Mouse (Mus musculus): Measurements from ENCODE around the gene Zfp334. TPM values are rescaled to one million over a fixed set of nuclear protein-coding genes. Genes with fewer than 3 reads are reported as not detected.
A peak's percentile ranks its signal among the peaks of the same experiment; 100 is the strongest.

Zfp334 gene
- polyA plus RNA-seq, 1 experiment from 2014 or later = 2.5 TPM

DNA sequence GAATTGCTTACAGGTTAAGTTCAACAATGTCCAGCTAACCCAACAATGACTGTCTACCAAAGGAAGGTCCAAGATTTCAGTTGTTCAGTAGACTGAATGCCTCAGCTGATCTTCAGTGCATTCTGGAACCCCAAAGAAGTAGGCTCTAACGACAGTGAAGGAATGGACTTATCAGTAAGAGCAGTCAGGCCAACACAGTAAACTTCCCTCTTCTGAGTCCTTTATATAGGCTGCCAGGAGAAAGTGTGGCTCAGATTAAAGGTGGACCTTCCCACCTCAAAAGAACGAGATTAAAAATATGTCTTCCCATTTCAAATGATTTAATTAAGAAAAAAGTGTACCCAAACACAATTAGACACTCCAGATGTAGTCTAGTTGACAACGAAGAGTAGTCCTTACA lies 17.7 kb downstream of the Zfp334 start:
- no peak overlapping the region for H3K4me2 ChIP-seq (replicated peaks; ENCODE audit: low read depth, low read length)
- H3K36me3 ChIP-seq (ENCODE audit: insufficient read depth, low read length) = no peaks in the 10 kb centered on the region
- H3K9me3 ChIP-seq (ENCODE audit: low read length) = no peaks in the 10 kb centered on the region
- ATAC-seq = no peak
- H3K9ac ChIP-seq (replicated peaks; ENCODE audit: low read depth) = no peak overlapping the region
- 0 out of 2 replicates have a peak, but pooled peaks cover 3% of the 10 kb centered on the region for H3K27me3 ChIP-seq (replicated peaks; ENCODE audit: insufficient read depth, low read length)
- peaks cover 8% of the 10 kb centered on the region; the same call in 1 of the 2 replicates for H3K4me1 ChIP-seq (ENCODE audit: insufficient read depth, low read depth, low read length)
- DNase-seq (ENCODE audit: low spot score) = no peak
- no peak overlapping the region for H3K27ac ChIP-seq (ENCODE audit: low read length)
- TF ChIP-seq CTCF (IDR thresholded peaks at IDR 0.05) (no peak), EP300 (IDR thresholded peaks at IDR 0.05) (no peak)
- no peak overlapping the region for H3K4me3 ChIP-seq (ENCODE audit: low read depth, low read length)
- WGBS = 70% methylated on average over 3 of the region's 3 CpGs

DNA sequence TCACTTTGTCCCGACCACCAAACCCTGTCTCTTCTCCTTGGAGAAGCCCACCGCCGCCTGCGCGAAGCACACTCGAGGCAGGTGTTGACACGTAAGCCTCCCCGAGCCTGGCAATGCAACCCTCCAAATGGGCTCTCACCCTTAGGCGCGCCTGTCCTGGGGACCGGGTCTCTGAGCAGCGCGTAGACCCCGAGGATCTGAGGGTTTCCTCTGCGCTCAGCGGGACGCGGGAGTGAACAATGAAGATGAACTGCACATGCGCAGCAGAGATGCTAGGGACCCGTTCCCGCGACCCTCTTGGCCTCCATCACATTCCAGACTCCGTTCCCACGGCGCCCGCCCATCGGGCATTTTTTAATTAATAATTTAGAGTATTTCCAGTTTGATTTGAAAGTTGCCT lies 19.6 kb downstream of the Zfp334 start, which contains the start of gene Zfp663:
Gene Zfp663 (minus strand): TSS at position 234 of the 400 bp plus-strand sequence.
- ATAC-seq = no peak
- H3K27ac ChIP-seq (ENCODE audit: low read length) = no peak within 1 kb of the TSS
- TF ChIP-seq CTCF (IDR thresholded peaks at IDR 0.05) (no peak), EP300 (IDR thresholded peaks at IDR 0.05) (no peak)

GRCm38 (mm10) chr2:165367868-165368439 lies 20.1 kb downstream of the Zfp334 start:
- Histone ChIP-seq H3K4me1 (ENCODE audit: insufficient read depth, low read depth, low read length) (peaks cover 8% of the 10 kb centered on the region; the same call in 1 of the 2 replicates), H3K4me3 (ENCODE audit: low read depth, low read length) (no peak overlapping the region), H3K36me3 (ENCODE audit: insufficient read depth, low read length) (no peaks in the 10 kb centered on the region), H3K27ac (ENCODE audit: low read length) (no peak overlapping the region), H3K27me3 (replicated peaks; ENCODE audit: insufficient read depth, low read length) (0 out of 2 replicates have a peak, but pooled peaks cover 3% of the 10 kb centered on the region), H3K9ac (replicated peaks; ENCODE audit: low read depth) (no peak overlapping the region), H3K9me3 (ENCODE audit: low read length) (no peaks in the 10 kb centered on the region), H3K4me2 (replicated peaks; ENCODE audit: low read depth, low read length) (peak overlapping the region; percentile 34)
- ATAC-seq = no peak
- DNase-seq (ENCODE audit: low spot score) = peak; percentile 22
- no peak for TF ChIP-seq CTCF (IDR thresholded peaks at IDR 0.05)
- no peak for TF ChIP-seq EP300 (IDR thresholded peaks at IDR 0.05)
- 4% methylated on average over 12 of the region's 13 CpGs for WGBS

More for the DNA sequence above, 19.6 kb downstream of the Zfp334 start, which contains the start of gene Zfp663:
- 0 out of 2 replicates have a peak, but pooled peaks cover 3% of the 10 kb centered on the region for H3K27me3 ChIP-seq (replicated peaks; ENCODE audit: insufficient read depth, low read length)
- under 1% methylated on average over 27 of the region's 27 CpGs for WGBS
- H3K4me3 ChIP-seq (ENCODE audit: low read depth, low read length) = no peak within 1 kb of the TSS
- H3K9me3 ChIP-seq (ENCODE audit: low read length) = no peaks in the 10 kb centered on the region
- H3K4me1 ChIP-seq (ENCODE audit: insufficient read depth, low read depth, low read length) = peaks cover 8% of the 10 kb centered on the region; the same call in 1 of the 2 replicates
- DNase-seq (ENCODE audit: low spot score) = no peak
- H3K4me2 ChIP-seq (replicated peaks; ENCODE audit: low read depth, low read length) = peak within 1 kb of the TSS; percentile 34
- H3K9ac ChIP-seq (replicated peaks; ENCODE audit: low read depth) = no peak within 1 kb of the TSS
- no peaks in the 10 kb centered on the region for H3K36me3 ChIP-seq (ENCODE audit: insufficient read depth, low read length)

DNA sequence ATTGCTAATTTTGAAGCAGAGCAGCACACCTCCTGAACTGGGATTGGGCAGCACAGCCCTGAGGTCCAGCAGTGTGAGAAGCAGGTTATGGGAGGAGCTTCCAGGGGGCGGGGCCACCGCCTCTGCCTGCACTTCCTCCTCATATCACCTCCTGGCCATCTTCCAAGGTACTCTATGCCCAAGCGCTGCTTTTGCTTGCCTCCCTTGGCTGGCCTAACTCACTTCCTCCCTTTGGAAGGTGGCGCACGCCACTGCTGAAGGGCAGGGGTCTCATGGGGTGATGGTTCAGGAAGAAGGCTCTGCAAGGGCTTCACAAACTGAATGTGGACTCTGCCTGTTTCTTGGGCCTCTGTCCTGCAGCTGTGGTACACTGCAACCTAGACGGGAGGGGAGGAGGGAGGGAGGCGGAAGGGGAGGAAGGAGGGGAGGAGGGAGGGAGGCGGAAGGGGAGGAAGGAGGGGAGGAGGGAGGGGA lies 21.0 kb downstream of the Zfp334 start:
- H3K4me3 ChIP-seq (ENCODE audit: low read depth, low read length) = no peak overlapping the region
- ATAC-seq (peak; percentile 84), DNase-seq (ENCODE audit: low spot score) (peak; percentile 91)
- H3K27me3 ChIP-seq (replicated peaks; ENCODE audit: insufficient read depth, low read length) = 0 out of 2 replicates have a peak, but pooled peaks cover 3% of the 10 kb centered on the region
- no peaks in the 10 kb centered on the region for H3K36me3 ChIP-seq (ENCODE audit: insufficient read depth, low read length)
- 7% methylated on average over 5 of the region's 8 CpGs for WGBS
- peak overlapping the region; percentile 14; the same call in 1 of the 2 replicates for H3K4me2 ChIP-seq (replicated peaks; ENCODE audit: low read depth, low read length)
- peaks cover 8% of the 10 kb centered on the region; the same call in 1 of the 2 replicates for H3K4me1 ChIP-seq (ENCODE audit: insufficient read depth, low read depth, low read length)
- TF ChIP-seq EP300 (IDR thresholded peaks at IDR 0.05) (no peak), CTCF (IDR thresholded peaks at IDR 0.05) (no peak)
- no peaks in the 10 kb centered on the region for H3K9me3 ChIP-seq (ENCODE audit: low read length)
- no peak overlapping the region for H3K9ac ChIP-seq (replicated peaks; ENCODE audit: low read depth)
- H3K27ac ChIP-seq (ENCODE audit: low read length) = no peak overlapping the region

GRCm38 (mm10) chr2:165364334-165365091 lies 23.5 kb downstream of the Zfp334 start:
- 13% methylated on average over 21 of the region's 21 CpGs for WGBS
- ATAC-seq (0 out of 2 replicates have a peak, but pooled peaks have one; percentile 42), DNase-seq (ENCODE audit: low spot score) (peak; percentile 57)

GRCm38 (mm10) chr2:165363282-165363681 lies 24.8 kb downstream of the Zfp334 start:
- WGBS = 83% methylated on average over 6 of the region's 6 CpGs
- Histone ChIP-seq H3K4me2 (replicated peaks; ENCODE audit: low read depth, low read length) (no peak overlapping the region), H3K27me3 (replicated peaks; ENCODE audit: insufficient read depth, low read length) (no peaks in the 10 kb centered on the region), H3K36me3 (ENCODE audit: insufficient read depth, low read length) (no peaks in the 10 kb centered on the region), H3K9ac (replicated peaks; ENCODE audit: low read depth) (no peak overlapping the region), H3K27ac (ENCODE audit: low read length) (no peak overlapping the region), H3K4me1 (ENCODE audit: insufficient read depth, low read depth, low read length) (peaks cover 8% of the 10 kb centered on the region; the same call in 1 of the 2 replicates), H3K4me3 (ENCODE audit: low read depth, low read length) (no peak overlapping the region), H3K9me3 (ENCODE audit: low read length) (no peaks in the 10 kb centered on the region)
- TF ChIP-seq CTCF (IDR thresholded peaks at IDR 0.05) = no peak; the same call in 1 of the 2 replicates
- TF ChIP-seq EP300 (IDR thresholded peaks at IDR 0.05) = no peak
- DNase-seq (ENCODE audit: low spot score) (no peak), ATAC-seq (no peak)

More at GRCm38 (mm10) chr2:165364334-165365091, 23.5 kb downstream of the Zfp334 start:
- H3K4me3 ChIP-seq (ENCODE audit: low read depth, low read length) = no peak overlapping the region
- no peak overlapping the region for H3K4me2 ChIP-seq (replicated peaks; ENCODE audit: low read depth, low read length)
- H3K27ac ChIP-seq (ENCODE audit: low read length) = no peak overlapping the region
- no peaks in the 10 kb centered on the region for H3K36me3 ChIP-seq (ENCODE audit: insufficient read depth, low read length)
- TF ChIP-seq CTCF (IDR thresholded peaks at IDR 0.05) (peak; percentile 91), EP300 (IDR thresholded peaks at IDR 0.05) (no peak)
- peaks cover 8% of the 10 kb centered on the region; the same call in 1 of the 2 replicates for H3K4me1 ChIP-seq (ENCODE audit: insufficient read depth, low read depth, low read length)
- H3K27me3 ChIP-seq (replicated peaks; ENCODE audit: insufficient read depth, low read length) = 0 out of 2 replicates have a peak, but pooled peaks cover 3% of the 10 kb centered on the region
- no peak overlapping the region for H3K9ac ChIP-seq (replicated peaks; ENCODE audit: low read depth)
- no peaks in the 10 kb centered on the region for H3K9me3 ChIP-seq (ENCODE audit: low read length)
